Mouse (Mus musculus) forebrain, embryonic 13.5 days (tissue): ENCODE data around the gene Tanc2. TPM values are rescaled to one million over a fixed set of nuclear protein-coding genes. Genes with fewer than 3 reads are reported as not detected.

ENCODE experiments used
- ATAC-seq: fragments of 200-750 bp; cut with Nextera tagmentation; 2 replicates; pipeline ENCODE4 v1.8.0; 2017
- H3K27ac ChIP-seq: fragments of 300-500 bp; sonication (generic); 2 replicates; pipeline ENCODE4 v1.5.1; 2015; ENCODE audit warnings: inconsistent platforms, mild to moderate bottlenecking, moderate library complexity
- H3K27me3 ChIP-seq: fragments of 300-500 bp; sonication (generic); 2 replicates; pipeline ENCODE4 v1.6.1; 2015; ENCODE audit warnings: mild to moderate bottlenecking, inconsistent platforms
- H3K36me3 ChIP-seq: fragments of 300-500 bp; sonication (generic); 2 replicates; pipeline ENCODE4 v1.6.1; 2015; ENCODE audit warnings: mild to moderate bottlenecking, inconsistent platforms; ENCODE audit not compliant: poor library complexity, severe bottlenecking
- H3K4me1 ChIP-seq: fragments of 300-500 bp; sonication (generic); 2 replicates; pipeline ENCODE4 v1.6.1; 2015; ENCODE audit warnings: inconsistent platforms
- H3K4me2 ChIP-seq: fragments of 300-500 bp; sonication (generic); 2 replicates; pipeline ENCODE4 v1.6.1; 2015; ENCODE audit warnings: inconsistent platforms, mild to moderate bottlenecking, moderate library complexity
- H3K4me3 ChIP-seq: fragments of 300-500 bp; sonication (generic); 2 replicates; pipeline ENCODE4 v1.5.1; 2015; ENCODE audit warnings: mild to moderate bottlenecking, inconsistent platforms
- H3K9ac ChIP-seq: fragments of 300-500 bp; sonication (generic); 2 replicates; pipeline ENCODE4 v1.6.1; 2015; ENCODE audit warnings: mild to moderate bottlenecking, inconsistent platforms
- H3K9me3 ChIP-seq: fragments of 300-500 bp; sonication (generic); replicated peaks from 2 replicates; pipeline ENCODE4 v1.6.1; 2016; ENCODE audit warnings: inconsistent platforms
- WGBS: fragments of 180-500 bp; shearing (Covaris S2); methylation state at CpG from one replicate; pipeline ENCODE4 v1.1.7; 2015; 5-methylcytosine and 5-hydroxymethylcytosine counted together
- polyA plus RNA-seq: library from polyadenylated mRNA; unstranded; fragments of >200 nt; fragmentation: Nextera tagmentation; extraction: Ambion mirVana; gene quantifications from 2 replicates; pipeline ENCODE4 v1.2.1, GENCODE M21; 2015

Gene Tanc2
- polyA plus RNA-seq, 1 experiment from 2014 or later, result 17.4 TPM

DNA sequence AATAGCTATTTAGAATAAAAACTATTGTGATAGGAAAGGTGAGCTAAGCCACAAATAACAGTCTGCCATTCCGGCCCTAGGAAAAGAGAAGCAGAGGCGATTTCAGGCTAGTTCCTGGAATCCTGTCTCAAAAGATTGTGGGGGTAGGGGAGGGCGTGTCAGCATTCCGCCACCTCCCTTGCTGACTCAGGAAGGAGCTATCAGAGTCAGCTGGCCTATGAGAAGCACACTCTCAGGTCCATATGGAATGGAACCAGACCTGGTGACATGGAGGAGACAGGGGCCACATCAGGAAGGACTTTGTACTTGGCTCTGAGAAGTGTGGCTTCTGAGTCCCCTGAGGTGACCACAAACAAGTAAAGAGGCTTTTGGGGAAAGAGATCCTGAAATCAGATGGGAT, 360.7 kb downstream of the Tanc2 start:
- ATAC-seq, result no peak
- H3K4me2 ChIP-seq, result no peak overlapping the region
- H3K27ac ChIP-seq, result no peak overlapping the region
- no peak overlapping the region for H3K9ac ChIP-seq
- no peaks in the 10 kb centered on the region for H3K36me3 ChIP-seq
- H3K9me3 ChIP-seq, result no peaks in the 10 kb centered on the region
- H3K4me3 ChIP-seq, result no peak overlapping the region
- WGBS, result 81% methylated on average over 4 of the region's 4 CpGs
- 0 out of 2 replicates have a peak, but pooled peaks cover 3% of the 10 kb centered on the region for H3K27me3 ChIP-seq
- no peaks in the 10 kb centered on the region for H3K4me1 ChIP-seq

GRCm38 (mm10) chr11:105951601-105952044, 361.8 kb downstream of the Tanc2 start:
- H3K4me3 ChIP-seq, result no peak overlapping the region
- no peaks in the 10 kb centered on the region for H3K4me1 ChIP-seq
- ATAC-seq, result no peak
- no peaks in the 10 kb centered on the region for H3K9me3 ChIP-seq
- no peaks in the 10 kb centered on the region for H3K36me3 ChIP-seq
- H3K27me3 ChIP-seq, result no peaks in the 10 kb centered on the region
- WGBS, result 63% methylated on average over 3 of the region's 3 CpGs
- H3K27ac ChIP-seq, result no peak overlapping the region
- no peak overlapping the region for H3K9ac ChIP-seq
- no peak overlapping the region for H3K4me2 ChIP-seq

DNA sequence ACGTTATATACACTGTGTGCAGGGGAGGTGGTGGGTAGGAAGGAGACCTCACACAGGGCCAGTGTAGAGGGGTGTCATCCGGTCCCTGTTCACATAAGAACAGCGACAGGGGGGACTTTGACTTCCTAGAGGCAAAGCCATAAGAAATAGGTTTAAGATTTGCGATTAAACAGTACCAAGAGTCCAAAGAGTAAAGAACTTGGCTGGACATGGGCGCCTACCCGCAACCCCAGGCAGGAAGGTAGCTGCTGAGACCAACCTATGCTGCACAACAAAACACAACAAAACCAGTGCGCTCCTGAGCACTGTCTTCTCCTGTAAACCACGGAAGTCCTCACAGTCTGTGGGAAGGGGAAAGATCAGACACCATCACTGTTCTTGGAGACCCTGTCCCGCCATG, 362.3 kb downstream of the Tanc2 start:
- Histone ChIP-seq H3K36me3 (no peaks in the 10 kb centered on the region), H3K27me3 (no peaks in the 10 kb centered on the region), H3K9me3 (no peaks in the 10 kb centered on the region), H3K4me1 (no peaks in the 10 kb centered on the region), H3K4me3 (no peak overlapping the region), H3K27ac (no peak overlapping the region), H3K4me2 (no peak overlapping the region), H3K9ac (no peak overlapping the region)
- 87% methylated on average over 9 of the region's 9 CpGs for WGBS
- ATAC-seq, result no peak

GRCm38 (mm10) chr11:105952911-105953386, 363.2 kb downstream of the Tanc2 start, which contains the start of gene Cyb561:
Gene Cyb561 (minus strand): TSS chr11:105953336.
- 79% methylated on average over 12 of the region's 12 CpGs for WGBS
- Histone ChIP-seq H3K36me3 (no peaks in the 10 kb centered on the region), H3K4me1 (no peaks in the 10 kb centered on the region), H3K27ac (no peak within 1 kb of the TSS), H3K9me3 (no peaks in the 10 kb centered on the region), H3K4me2 (no peak within 1 kb of the TSS), H3K27me3 (no peaks in the 10 kb centered on the region), H3K9ac (no peak within 1 kb of the TSS), H3K4me3 (no peak within 1 kb of the TSS)
- no peak for ATAC-seq

GRCm38 (mm10) chr11:105953402-105953801, 363.6 kb downstream of the Tanc2 start:
- H3K36me3 ChIP-seq, result no peaks in the 10 kb centered on the region
- H3K4me2 ChIP-seq, result no peak overlapping the region
- no peak overlapping the region for H3K27ac ChIP-seq
- no peak for ATAC-seq
- no peaks in the 10 kb centered on the region for H3K4me1 ChIP-seq
- no peak overlapping the region for H3K9ac ChIP-seq
- H3K27me3 ChIP-seq, result no peaks in the 10 kb centered on the region
- WGBS, result 79% methylated on average over 6 of the region's 6 CpGs
- H3K4me3 ChIP-seq, result no peak overlapping the region
- no peaks in the 10 kb centered on the region for H3K9me3 ChIP-seq

DNA sequence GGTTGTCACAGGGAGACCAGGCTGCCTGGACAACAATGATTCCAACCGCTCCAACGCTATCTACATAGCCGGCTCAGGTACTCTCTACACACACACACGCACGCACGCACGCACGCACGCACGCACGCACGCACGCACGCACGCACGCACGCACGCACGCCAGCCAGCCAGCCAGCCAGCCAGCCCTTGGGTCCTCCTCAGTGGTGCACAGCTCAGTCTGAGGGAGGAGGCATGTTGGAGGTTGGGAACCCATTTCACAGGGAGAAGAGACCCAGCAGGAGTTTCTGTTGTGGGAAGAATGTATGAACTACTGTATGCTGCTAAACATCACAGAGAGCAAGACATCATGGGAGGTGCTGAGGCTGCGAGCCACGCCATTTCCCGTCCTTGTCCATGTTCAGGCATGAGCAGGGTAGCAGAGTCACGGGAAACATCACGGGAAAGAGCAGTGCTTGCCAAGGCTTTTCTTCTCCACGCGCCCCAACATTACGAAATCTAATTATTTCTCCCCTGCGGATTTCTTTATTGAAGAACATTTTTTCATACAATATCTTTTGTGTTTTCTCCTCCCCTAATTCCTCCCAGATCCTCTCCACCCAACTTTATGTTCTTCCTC, 366.1 kb downstream of the Tanc2 start:
- no peaks in the 10 kb centered on the region for H3K27me3 ChIP-seq
- no peak overlapping the region for H3K4me2 ChIP-seq
- no peak for ATAC-seq
- H3K27ac ChIP-seq, result no peak overlapping the region
- H3K9ac ChIP-seq, result no peak overlapping the region
- no peaks in the 10 kb centered on the region for H3K9me3 ChIP-seq
- WGBS, result 87% methylated on average over 28 of the region's 28 CpGs
- H3K4me1 ChIP-seq, result no peaks in the 10 kb centered on the region
- no peak overlapping the region for H3K4me3 ChIP-seq
- no peaks in the 10 kb centered on the region for H3K36me3 ChIP-seq

DNA sequence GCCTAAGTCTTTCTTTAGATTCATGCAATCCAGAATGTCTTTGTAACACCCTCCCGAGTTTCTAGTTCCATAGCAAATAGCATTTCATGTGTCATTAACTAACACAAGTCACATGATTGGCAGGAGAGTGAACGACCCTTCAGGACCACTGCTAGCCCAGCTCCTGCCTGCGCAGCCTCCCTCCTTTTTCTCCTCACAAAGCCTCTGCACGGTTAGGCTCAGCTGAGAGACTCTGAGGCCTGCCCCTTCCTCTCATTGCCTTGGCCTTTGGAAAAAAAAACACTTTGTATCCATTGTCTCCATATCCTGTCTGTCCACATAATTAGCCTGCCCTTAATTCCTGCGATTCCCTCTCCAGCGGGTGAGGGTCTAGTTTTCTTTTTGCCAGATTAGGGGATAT, 367.7 kb downstream of the Tanc2 start:
- H3K4me2 ChIP-seq, result no peak overlapping the region
- H3K27ac ChIP-seq, result no peak overlapping the region
- no peaks in the 10 kb centered on the region for H3K4me1 ChIP-seq
- ATAC-seq, result no peak
- WGBS, result 24% methylated on average over 6 of the region's 6 CpGs
- H3K9me3 ChIP-seq, result no peaks in the 10 kb centered on the region
- H3K27me3 ChIP-seq, result no peaks in the 10 kb centered on the region
- no peaks in the 10 kb centered on the region for H3K36me3 ChIP-seq
- no peak overlapping the region for H3K9ac ChIP-seq
- no peak overlapping the region for H3K4me3 ChIP-seq

GRCm38 (mm10) chr11:105958566-105958965, 368.8 kb downstream of the Tanc2 start:
- no peaks in the 10 kb centered on the region for H3K4me1 ChIP-seq
- H3K36me3 ChIP-seq, result no peaks in the 10 kb centered on the region
- no peak for ATAC-seq
- H3K27ac ChIP-seq, result no peak overlapping the region
- no peak overlapping the region for H3K9ac ChIP-seq
- 54% methylated on average over 1 of the region's 1 CpGs for WGBS
- no peak overlapping the region for H3K4me2 ChIP-seq
- no peaks in the 10 kb centered on the region for H3K27me3 ChIP-seq
- H3K9me3 ChIP-seq, result no peaks in the 10 kb centered on the region
- no peak overlapping the region for H3K4me3 ChIP-seq

DNA sequence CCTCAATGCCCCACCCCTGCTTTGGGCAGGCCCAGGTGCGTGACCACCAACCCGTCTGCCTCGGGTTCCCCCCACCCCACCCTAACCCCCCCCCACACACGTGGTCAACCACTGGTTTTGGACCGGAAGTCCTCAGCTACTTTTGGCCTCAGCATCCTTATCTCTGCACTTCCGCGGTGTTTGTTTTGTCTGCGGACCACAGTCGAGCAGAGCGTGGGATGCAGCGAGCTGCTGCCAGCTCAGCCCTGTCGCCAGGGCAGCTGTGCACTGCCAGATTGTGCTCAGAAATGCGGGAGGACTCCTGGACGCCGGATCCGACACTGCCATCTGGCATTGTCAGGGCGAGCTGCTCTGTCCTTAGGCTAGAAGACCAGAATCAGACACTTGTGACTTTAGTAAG, 369.6 kb downstream of the Tanc2 start:
- no peak for ATAC-seq
- H3K36me3 ChIP-seq, result no peaks in the 10 kb centered on the region

DNA sequence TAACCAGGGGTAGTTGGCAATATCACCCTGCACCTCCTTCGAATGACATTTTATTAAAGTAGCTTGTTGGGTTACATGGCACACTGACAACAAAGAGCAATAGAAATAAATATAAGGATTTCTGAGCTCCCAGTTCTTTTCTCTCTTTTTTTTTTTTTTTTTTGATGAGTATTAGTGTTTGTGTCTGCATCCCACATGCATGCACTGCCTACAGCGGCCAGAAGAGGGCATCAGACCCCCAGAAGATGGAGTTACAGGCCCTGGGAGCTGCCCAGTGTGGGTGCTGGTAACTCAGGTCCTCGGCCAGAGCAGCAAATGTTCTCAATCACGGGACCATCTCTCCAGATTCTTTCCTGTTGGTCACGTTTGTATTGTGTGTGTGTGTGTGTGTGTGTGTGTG, 374.9 kb downstream of the Tanc2 start:
- H3K9ac ChIP-seq, result no peak overlapping the region
- no peak overlapping the region for H3K4me3 ChIP-seq
- H3K4me1 ChIP-seq, result peaks cover 14% of the 10 kb centered on the region
- WGBS, result 67% methylated on average over 5 of the region's 5 CpGs
- H3K9me3 ChIP-seq, result no peaks in the 10 kb centered on the region; the same call in 1 of the 2 replicates
- H3K27me3 ChIP-seq, result peaks cover 35% of the 10 kb centered on the region
- no peak overlapping the region for H3K27ac ChIP-seq
- H3K36me3 ChIP-seq, result no peaks in the 10 kb centered on the region
- no peak for ATAC-seq
- no peak overlapping the region for H3K4me2 ChIP-seq

More for the DNA sequence above, 369.6 kb downstream of the Tanc2 start:
- Histone ChIP-seq H3K9ac (no peak overlapping the region), H3K9me3 (no peaks in the 10 kb centered on the region), H3K4me2 (no peak overlapping the region), H3K4me1 (no peaks in the 10 kb centered on the region), H3K27me3 (no peaks in the 10 kb centered on the region), H3K4me3 (no peak overlapping the region), H3K27ac (peak overlapping the region; percentile 35; the same call in 1 of the 2 replicates)
- WGBS, result 66% methylated on average over 17 of the region's 17 CpGs

DNA sequence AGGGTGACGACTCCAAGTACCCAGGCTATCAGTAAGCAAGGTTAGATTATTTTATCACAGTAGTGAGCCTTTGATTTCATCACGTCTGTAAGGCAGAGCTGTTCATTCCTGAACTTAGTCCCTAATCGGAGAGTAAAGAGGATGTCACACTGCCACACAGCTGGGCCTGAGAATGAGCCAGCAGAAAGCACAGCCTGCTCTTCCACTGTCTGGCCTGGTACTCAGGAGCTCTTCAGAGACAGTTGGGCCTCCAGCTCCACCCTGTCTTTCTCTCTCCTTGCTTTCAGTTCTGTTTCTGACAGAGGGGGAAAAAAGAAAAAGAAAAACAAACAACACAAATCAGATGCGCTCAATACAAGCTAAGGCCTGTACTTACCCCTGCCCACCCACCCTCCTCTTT, 376.5 kb downstream of the Tanc2 start:
- ATAC-seq, result no peak
- Histone ChIP-seq H3K27me3 (peaks cover 37% of the 10 kb centered on the region), H3K36me3 (no peaks in the 10 kb centered on the region)

GRCm38 (mm10) chr11:105967741-105968574, 378.2 kb downstream of the Tanc2 start, which contains the start of gene Ace:
Gene Ace (plus strand): TSS chr11:105967945.
- Histone ChIP-seq H3K27me3 (peaks cover 37% of the 10 kb centered on the region), H3K27ac (no peak within 1 kb of the TSS), H3K9me3 (no peaks in the 10 kb centered on the region; the same call in 1 of the 2 replicates), H3K4me2 (peak within 1 kb of the TSS; percentile 94), H3K4me1 (peaks cover 14% of the 10 kb centered on the region), H3K36me3 (no peaks in the 10 kb centered on the region), H3K9ac (peak within 1 kb of the TSS; percentile 67), H3K4me3 (peak within 1 kb of the TSS; percentile 58)
- ATAC-seq, result peak; percentile 74
- under 1% methylated on average over 60 of the region's 76 CpGs for WGBS

More for the DNA sequence above, 376.5 kb downstream of the Tanc2 start:
- H3K27ac ChIP-seq, result no peak overlapping the region
- 77% methylated on average over 4 of the region's 4 CpGs for WGBS
- H3K9me3 ChIP-seq, result no peaks in the 10 kb centered on the region; the same call in 1 of the 2 replicates
- peaks cover 14% of the 10 kb centered on the region for H3K4me1 ChIP-seq
- H3K4me2 ChIP-seq, result no peak overlapping the region
- H3K9ac ChIP-seq, result no peak overlapping the region
- no peak overlapping the region for H3K4me3 ChIP-seq
